Mouse (Mus musculus): ENCODE results near the gene Heatr9. TPM values are rescaled to one million over a fixed set of nuclear protein-coding genes. Genes with fewer than 3 reads are reported as not detected.

The Heatr9 gene
- total RNA-seq, 2 experiments from 2014 or later = not detected

GRCm38 (mm10) chr11:83550186-83550632, 28.2 kb upstream of the Heatr9 start:
- intact Hi-C loops (cut with DNase I) = no loop called here
- Histone ChIP-seq H3K27ac (no peak overlapping the region), H3K4me3 (no peak overlapping the region)
- no peak for TF ChIP-seq CTCF (IDR thresholded peaks at IDR 0.05)
- no peak for DNase-seq

- no peak for DNase-seq
- intact Hi-C loops (cut with DNase I) = no loop called here
- no peak overlapping the region for H3K27ac ChIP-seq
- H3K4me3 ChIP-seq = no peak overlapping the region
- TF ChIP-seq CTCF (IDR thresholded peaks at IDR 0.05) = no peak
These were observed 22.2 kb upstream of the Heatr9 start for GRCm38 (mm10) chr11:83544214-83544613.

GRCm38 (mm10) chr11:83541415-83541814, 19.4 kb upstream of the Heatr9 start:
- intact Hi-C loops (cut with DNase I) = no loop called here
- no peak for TF ChIP-seq CTCF (IDR thresholded peaks at IDR 0.05)
- no peak for DNase-seq

GRCm38 (mm10) chr11:83540931-83541330, 19.0 kb upstream of the Heatr9 start:
- DNase-seq = no peak
- intact Hi-C loops (cut with DNase I) = no loop called here
- TF ChIP-seq CTCF (IDR thresholded peaks at IDR 0.05) = no peak
- H3K27ac ChIP-seq = no peak overlapping the region
- no peak overlapping the region for H3K4me3 ChIP-seq

More at GRCm38 (mm10) chr11:83541415-83541814, 19.4 kb upstream of the Heatr9 start:
- no peak overlapping the region for H3K27ac ChIP-seq
- H3K4me3 ChIP-seq = no peak overlapping the region

GRCm38 (mm10) chr11:83538705-83539314, 16.8 kb upstream of the Heatr9 start:
- Histone ChIP-seq H3K4me3 (no peak overlapping the region), H3K27ac (no peak overlapping the region)
- no peak for TF ChIP-seq CTCF (IDR thresholded peaks at IDR 0.05)
- no peak for DNase-seq
- intact Hi-C loops (cut with DNase I) = no loop called here

GRCm38 (mm10) chr11:83536831-83537230, 14.9 kb upstream of the Heatr9 start:
- Histone ChIP-seq H3K4me3 (no peak overlapping the region), H3K27ac (no peak overlapping the region)
- no peak for TF ChIP-seq CTCF (IDR thresholded peaks at IDR 0.05)
- intact Hi-C loops (cut with DNase I) = no loop called here
- DNase-seq = no peak

GRCm38 (mm10) chr11:83534609-83535423, 12.8 kb upstream of the Heatr9 start:
- Histone ChIP-seq H3K27ac (no peak overlapping the region), H3K4me3 (peak overlapping the region; percentile 50)
- intact Hi-C loops (cut with DNase I) = no loop called here
- TF ChIP-seq CTCF (IDR thresholded peaks at IDR 0.05) = no peak
- peak; percentile 62 for DNase-seq

GRCm38 (mm10) chr11:83534143-83534542, 12.2 kb upstream of the Heatr9 start:
- no peak for DNase-seq
- Histone ChIP-seq H3K4me3 (peak overlapping the region; percentile 50), H3K27ac (no peak overlapping the region)
- intact Hi-C loops (cut with DNase I) = no loop called here
- no peak for TF ChIP-seq CTCF (IDR thresholded peaks at IDR 0.05)

- Histone ChIP-seq H3K27ac (no peak overlapping the region), H3K4me3 (no peak overlapping the region)
- no peak for DNase-seq
- intact Hi-C loops (cut with DNase I) = no loop called here
- no peak for TF ChIP-seq CTCF (IDR thresholded peaks at IDR 0.05)
These were observed 11.2 kb upstream of the Heatr9 start for GRCm38 (mm10) chr11:83533192-83533591.

GRCm38 (mm10) chr11:83530360-83530759, 8.4 kb upstream of the Heatr9 start, which contains the start of gene Ccl5:
Ccl5 (minus strand) TSS chr11:83530518.
- no peak for DNase-seq
- no peak for TF ChIP-seq CTCF (IDR thresholded peaks at IDR 0.05)
- intact Hi-C loops (cut with DNase I) = no loop called here
- no peak within 1 kb of the TSS for H3K4me3 ChIP-seq
- H3K27ac ChIP-seq = no peak within 1 kb of the TSS

GRCm38 (mm10) chr11:83529024-83529423, 7.0 kb upstream of the Heatr9 start:
- Histone ChIP-seq H3K27ac (no peak overlapping the region), H3K4me3 (no peak overlapping the region)
- TF ChIP-seq CTCF (IDR thresholded peaks at IDR 0.05) = no peak
- intact Hi-C loops (cut with DNase I) = no loop called here
- no peak for DNase-seq

GRCm38 (mm10) chr11:83518371-83518770, 3.6 kb downstream of the Heatr9 start:
- intact Hi-C loops (cut with DNase I) = no loop called here
- Histone ChIP-seq H3K4me3 (no peak overlapping the region), H3K27ac (no peak overlapping the region)
- TF ChIP-seq CTCF (IDR thresholded peaks at IDR 0.05) = no peak
- DNase-seq = no peak

GRCm38 (mm10) chr11:83517153-83517552, 4.8 kb downstream of the Heatr9 start:
- intact Hi-C loops (cut with DNase I) = no loop called here
- Histone ChIP-seq H3K27ac (no peak overlapping the region), H3K4me3 (no peak overlapping the region)
- no peak for DNase-seq
- no peak for TF ChIP-seq CTCF (IDR thresholded peaks at IDR 0.05)

Measured in gastrocnemius, adult 2 months (tissue).